Mouse (Mus musculus): Measurements from ENCODE around the gene Clcf1. TPM values are rescaled to one million over a fixed set of nuclear protein-coding genes. Genes with fewer than 3 reads are reported as not detected.
A peak's percentile ranks its signal among the peaks of the same experiment; 100 is the strongest.

Clcf1 gene
- polyA plus RNA-seq, 1 experiment: 0.09 TPM

GRCm38 (mm10) chr19:4227446-4227845 lies 13.4 kb downstream of the Clcf1 start:
- Histone ChIP-seq H3K4me3 (replicated peaks) (no peak overlapping the region), H3K36me3 (replicated peaks; ENCODE audit: low read length) (no peaks in the 10 kb centered on the region), H3K9me3 (no peaks in the 10 kb centered on the region), H3K27me3 (replicated peaks) (peaks cover 23% of the 10 kb centered on the region), H3K4me1 (peaks cover 85% of the 10 kb centered on the region)
- no peak for TF ChIP-seq FLI1 (IDR thresholded peaks at IDR 0.05; ENCODE audit: low read length)

GRCm38 (mm10) chr19:4227894-4228678 lies 14.0 kb downstream of the Clcf1 start:
- no peaks in the 10 kb centered on the region for H3K9me3 ChIP-seq
- H3K4me3 ChIP-seq (replicated peaks): peak overlapping the region; percentile 16
- H3K27me3 ChIP-seq (replicated peaks): peaks cover 23% of the 10 kb centered on the region
- H3K4me1 ChIP-seq: peaks cover 85% of the 10 kb centered on the region
- peaks cover 6% of the 10 kb centered on the region for H3K36me3 ChIP-seq (replicated peaks; ENCODE audit: low read length)
- no peak for TF ChIP-seq FLI1 (IDR thresholded peaks at IDR 0.05; ENCODE audit: low read length)
- no peak for TF ChIP-seq GATA1 (IDR thresholded peaks at IDR 0.05; ENCODE audit: borderline replicate concordance, low read length)

GRCm38 (mm10) chr19:4228891-4229290 lies 14.9 kb downstream of the Clcf1 start:
- peaks cover 81% of the 10 kb centered on the region for H3K4me1 ChIP-seq
- H3K36me3 ChIP-seq (replicated peaks; ENCODE audit: low read length): peaks cover 10% of the 10 kb centered on the region
- TF ChIP-seq FLI1 (IDR thresholded peaks at IDR 0.05; ENCODE audit: low read length) (no peak), GATA1 (IDR thresholded peaks at IDR 0.05; ENCODE audit: borderline replicate concordance, low read length) (no peak)
- peaks cover 23% of the 10 kb centered on the region for H3K27me3 ChIP-seq (replicated peaks)
- H3K9me3 ChIP-seq: no peaks in the 10 kb centered on the region
- no peak overlapping the region for H3K4me3 ChIP-seq (replicated peaks)

- H3K27me3 ChIP-seq (replicated peaks): peaks cover 23% of the 10 kb centered on the region
- no peak for TF ChIP-seq FLI1 (IDR thresholded peaks at IDR 0.05; ENCODE audit: low read length)
- TF ChIP-seq GATA1 (IDR thresholded peaks at IDR 0.05; ENCODE audit: borderline replicate concordance, low read length): no peak
- no peak overlapping the region for H3K4me3 ChIP-seq (replicated peaks)
- H3K36me3 ChIP-seq (replicated peaks; ENCODE audit: low read length): peaks cover 10% of the 10 kb centered on the region
- H3K9me3 ChIP-seq: no peaks in the 10 kb centered on the region
- H3K4me1 ChIP-seq: peaks cover 81% of the 10 kb centered on the region
Observed at GRCm38 (mm10) chr19:4229451-4230076, 15.5 kb downstream of the Clcf1 start.

GRCm38 (mm10) chr19:4230415-4230814 lies 16.4 kb downstream of the Clcf1 start:
- TF ChIP-seq GATA1 (IDR thresholded peaks at IDR 0.05; ENCODE audit: borderline replicate concordance, low read length) (no peak), FLI1 (IDR thresholded peaks at IDR 0.05; ENCODE audit: low read length) (no peak)
- peaks cover 10% of the 10 kb centered on the region for H3K36me3 ChIP-seq (replicated peaks; ENCODE audit: low read length)
- H3K4me3 ChIP-seq (replicated peaks): no peak overlapping the region
- H3K9me3 ChIP-seq: no peaks in the 10 kb centered on the region
- H3K4me1 ChIP-seq: peaks cover 78% of the 10 kb centered on the region
- peaks cover 20% of the 10 kb centered on the region for H3K27me3 ChIP-seq (replicated peaks)

- Histone ChIP-seq H3K4me3 (replicated peaks) (peak within 1 kb of the TSS; percentile 95), H3K4me1 (peaks cover 74% of the 10 kb centered on the region), H3K36me3 (replicated peaks; ENCODE audit: low read length) (peaks cover 10% of the 10 kb centered on the region), H3K27me3 (replicated peaks) (peaks cover 15% of the 10 kb centered on the region), H3K9me3 (no peaks in the 10 kb centered on the region)
- TF ChIP-seq FLI1 (IDR thresholded peaks at IDR 0.05; ENCODE audit: low read length): no peak
- TF ChIP-seq GATA1 (IDR thresholded peaks at IDR 0.05; ENCODE audit: borderline replicate concordance, low read length): no peak
Observed at GRCm38 (mm10) chr19:4231253-4232185, 17.5 kb downstream of the Clcf1 start, which contains the start of gene Pold4. Gene Pold4, plus strand, starts transcription at chr19:4231899.

GRCm38 (mm10) chr19:4232186-4232572 lies 18.1 kb downstream of the Clcf1 start:
- peaks cover 67% of the 10 kb centered on the region for H3K4me1 ChIP-seq
- H3K27me3 ChIP-seq (replicated peaks): peaks cover 8% of the 10 kb centered on the region
- peaks cover 10% of the 10 kb centered on the region for H3K36me3 ChIP-seq (replicated peaks; ENCODE audit: low read length)
- H3K9me3 ChIP-seq: no peaks in the 10 kb centered on the region
- peak overlapping the region; percentile 95 for H3K4me3 ChIP-seq (replicated peaks)
- TF ChIP-seq GATA1 (IDR thresholded peaks at IDR 0.05; ENCODE audit: borderline replicate concordance, low read length) (no peak), FLI1 (IDR thresholded peaks at IDR 0.05; ENCODE audit: low read length) (no peak)

GRCm38 (mm10) chr19:4232651-4233050 lies 18.6 kb downstream of the Clcf1 start:
- H3K4me3 ChIP-seq (replicated peaks): peak overlapping the region; percentile 95
- H3K9me3 ChIP-seq: peaks cover 4% of the 10 kb centered on the region; the same call in 1 of the 2 replicates
- TF ChIP-seq FLI1 (IDR thresholded peaks at IDR 0.05; ENCODE audit: low read length) (no peak), GATA1 (IDR thresholded peaks at IDR 0.05; ENCODE audit: borderline replicate concordance, low read length) (no peak)
- peaks cover 5% of the 10 kb centered on the region for H3K27me3 ChIP-seq (replicated peaks)
- peaks cover 62% of the 10 kb centered on the region for H3K4me1 ChIP-seq
- H3K36me3 ChIP-seq (replicated peaks; ENCODE audit: low read length): peaks cover 10% of the 10 kb centered on the region

- TF ChIP-seq FLI1 (IDR thresholded peaks at IDR 0.05; ENCODE audit: low read length): no peak
- no peak for TF ChIP-seq GATA1 (IDR thresholded peaks at IDR 0.05; ENCODE audit: borderline replicate concordance, low read length)
- H3K27me3 ChIP-seq (replicated peaks): peaks cover 5% of the 10 kb centered on the region
- H3K9me3 ChIP-seq: peaks cover 4% of the 10 kb centered on the region; the same call in 1 of the 2 replicates
- H3K4me1 ChIP-seq: peaks cover 44% of the 10 kb centered on the region
- peaks cover 10% of the 10 kb centered on the region for H3K36me3 ChIP-seq (replicated peaks; ENCODE audit: low read length)
- H3K4me3 ChIP-seq (replicated peaks): no peak overlapping the region
Observed at GRCm38 (mm10) chr19:4234548-4234947, 20.5 kb downstream of the Clcf1 start.

Data from megakaryocyte, embryonic 14.5 days (primary cell).